Mouse (Mus musculus): ENCODE measurements around the gene Mrpl40. TPM values are rescaled to one million over a fixed set of nuclear protein-coding genes. Genes with fewer than 3 reads are reported as not detected.
A peak's percentile ranks its signal among the peaks of the same experiment; 100 is the strongest.
"Not testable (repeated sequence)": the region's sequence is repeated elsewhere in the genome, so short reads cannot be mapped to it uniquely, and the experiment has no call there.

Gene Mrpl40
- 105 and 109 TPM in 2 replicates for total RNA-seq (2017)

DNA sequence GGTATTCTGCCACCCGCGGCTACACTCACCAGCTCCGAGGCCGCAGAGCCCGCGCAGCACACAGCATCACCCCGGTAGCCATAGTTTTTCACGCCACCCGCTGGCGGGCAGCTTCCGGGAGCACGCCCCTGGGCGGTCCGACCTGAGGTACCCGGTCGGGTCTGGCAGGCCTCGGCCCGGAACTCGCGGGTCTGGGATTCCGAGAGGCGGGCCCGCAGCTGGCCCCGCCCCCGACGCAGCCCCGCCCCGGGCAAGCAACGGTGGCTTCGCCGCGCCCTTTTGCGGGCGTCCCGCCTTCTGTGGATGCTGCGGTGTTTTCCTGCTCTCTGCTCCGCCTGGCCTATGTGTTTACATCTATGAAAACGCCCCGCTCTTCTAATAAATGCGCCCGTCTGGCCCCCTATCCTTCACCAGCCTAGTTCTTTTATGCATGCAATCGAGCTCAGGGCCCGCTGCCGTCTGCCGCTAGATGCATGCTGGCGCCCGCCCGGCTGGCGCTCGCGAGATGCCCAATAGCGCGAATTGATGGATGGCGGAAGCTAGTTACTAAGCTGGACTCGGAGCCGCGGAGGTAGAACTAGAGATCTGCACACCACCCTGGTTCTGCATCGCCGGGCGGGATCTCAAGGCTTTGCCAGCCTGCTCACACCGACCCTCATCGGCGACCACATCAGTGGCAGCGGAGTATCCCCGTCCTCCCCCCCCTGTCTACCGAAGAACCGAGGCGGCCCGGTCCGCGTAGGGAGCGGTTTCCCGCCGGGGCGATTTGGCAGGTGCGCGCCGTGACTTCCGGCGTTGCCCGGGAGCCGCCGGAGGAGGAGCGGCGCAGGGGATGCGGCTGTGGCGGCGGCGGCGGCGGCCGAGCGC lies at the start of gene Mrpl40, which contains the start of gene Hira:
Gene Mrpl40, minus strand, starts transcription at position 421 of the 867 bp plus-strand sequence.
Gene Hira, plus strand, starts transcription at position 596 of the 867 bp plus-strand sequence.
- peak; percentile 78 for ATAC-seq (replicated peaks; ENCODE audit: low read depth, poor library complexity, severe bottlenecking)

DNA sequence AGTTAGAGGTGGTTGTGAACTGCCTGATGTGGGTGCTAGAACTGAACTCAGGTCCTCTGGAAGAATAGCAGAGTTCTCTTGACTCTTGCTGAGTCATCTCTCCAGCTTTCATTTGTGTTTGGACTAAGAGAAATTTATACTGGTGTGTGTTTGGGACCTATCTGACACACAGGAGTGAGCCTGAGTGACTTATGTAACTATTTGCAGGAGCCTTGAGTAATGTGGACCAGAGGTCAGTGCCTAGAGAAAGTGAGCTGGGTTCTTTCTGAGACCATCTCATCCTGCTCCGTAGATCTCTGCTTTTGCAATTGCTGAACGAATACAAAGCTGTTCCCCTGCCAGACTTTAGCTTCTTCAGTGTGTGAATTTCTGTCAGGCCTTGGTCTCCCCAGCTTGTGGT lies 45.1 kb upstream of the Mrpl40 start:
- ATAC-seq (replicated peaks; ENCODE audit: low read depth, poor library complexity, severe bottlenecking), result no peak

DNA sequence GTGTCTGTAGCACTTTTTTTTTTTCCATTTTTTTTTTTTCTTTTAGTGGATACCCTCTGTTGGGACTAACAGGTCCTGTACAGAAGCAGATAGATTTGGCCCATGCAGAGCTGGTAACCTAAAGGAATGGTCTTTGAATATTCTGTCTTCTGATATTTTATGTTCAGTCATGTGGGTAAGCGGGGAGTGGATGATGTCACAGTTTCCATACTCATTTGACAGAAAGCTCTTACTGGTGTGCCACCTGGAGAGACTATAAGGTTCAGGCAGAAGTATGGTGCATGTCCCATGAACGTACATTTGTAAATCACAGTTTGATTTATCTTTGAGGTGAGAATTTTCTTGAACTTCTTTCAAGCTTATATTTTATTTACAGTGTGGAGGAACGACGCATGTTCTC lies 39.4 kb upstream of the Mrpl40 start:
- ATAC-seq (replicated peaks; ENCODE audit: low read depth, poor library complexity, severe bottlenecking), result no peak

DNA sequence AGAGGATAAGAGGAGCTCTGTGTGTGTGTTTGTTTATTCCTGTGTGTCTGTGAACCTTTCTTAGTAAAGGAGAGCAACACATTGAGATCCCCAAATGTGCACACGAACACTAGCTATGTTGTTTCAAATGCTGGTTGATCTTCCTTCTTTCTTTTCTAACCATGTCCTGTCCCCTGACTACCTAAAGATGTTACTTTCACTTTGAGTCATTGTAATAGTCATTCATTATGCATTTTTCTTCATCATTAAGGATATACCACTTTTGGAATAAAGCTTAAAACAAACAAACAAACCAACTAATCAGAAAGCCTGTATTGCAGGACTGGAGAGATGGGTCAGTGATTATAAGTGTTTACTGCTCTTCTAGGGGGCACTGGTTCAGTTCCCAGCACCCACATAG lies 29.0 kb upstream of the Mrpl40 start:
- no peak for ATAC-seq (replicated peaks; ENCODE audit: low read depth, poor library complexity, severe bottlenecking)

DNA sequence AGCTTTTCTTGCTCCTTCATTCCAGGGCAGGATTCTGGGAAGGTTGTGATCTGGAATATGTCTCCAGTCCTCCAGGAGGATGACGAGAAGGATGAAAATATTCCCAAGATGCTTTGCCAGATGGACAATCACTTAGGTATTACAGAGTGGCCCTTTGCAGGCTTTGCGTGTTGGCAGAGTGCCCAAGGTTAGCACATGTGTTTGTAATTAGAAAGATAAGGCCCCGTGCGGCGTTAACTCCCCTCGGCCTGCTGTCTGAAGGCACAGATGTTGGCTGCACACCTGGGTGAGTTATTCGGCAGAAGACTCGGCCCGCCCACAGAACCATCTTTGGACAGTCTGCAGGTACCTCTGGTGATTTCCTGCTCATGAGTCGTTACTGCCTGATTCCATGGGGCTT lies 19.8 kb upstream of the Mrpl40 start:
- no peak for ATAC-seq (replicated peaks; ENCODE audit: low read depth, poor library complexity, severe bottlenecking)

DNA sequence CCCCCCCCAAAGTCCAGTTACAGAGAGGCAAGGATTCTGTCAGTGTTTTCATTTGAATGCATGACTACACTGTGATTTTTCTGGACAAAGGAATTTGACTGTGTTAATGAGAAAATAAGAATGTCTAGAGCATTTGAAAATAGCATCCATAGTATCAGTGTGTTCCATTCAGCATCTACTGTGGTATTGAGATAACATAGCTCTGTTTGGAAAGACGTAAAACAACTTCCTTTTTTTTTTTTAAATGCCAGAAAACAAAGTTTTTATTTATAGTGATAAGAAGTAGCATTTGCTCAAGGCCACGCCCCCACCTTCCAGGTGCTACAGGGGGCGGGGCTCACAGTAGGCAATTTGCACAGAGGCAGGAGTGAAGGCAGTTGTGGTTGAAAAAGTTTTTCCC lies 18.6 kb upstream of the Mrpl40 start:
- no peak for ATAC-seq (replicated peaks; ENCODE audit: low read depth, poor library complexity, severe bottlenecking)

DNA sequence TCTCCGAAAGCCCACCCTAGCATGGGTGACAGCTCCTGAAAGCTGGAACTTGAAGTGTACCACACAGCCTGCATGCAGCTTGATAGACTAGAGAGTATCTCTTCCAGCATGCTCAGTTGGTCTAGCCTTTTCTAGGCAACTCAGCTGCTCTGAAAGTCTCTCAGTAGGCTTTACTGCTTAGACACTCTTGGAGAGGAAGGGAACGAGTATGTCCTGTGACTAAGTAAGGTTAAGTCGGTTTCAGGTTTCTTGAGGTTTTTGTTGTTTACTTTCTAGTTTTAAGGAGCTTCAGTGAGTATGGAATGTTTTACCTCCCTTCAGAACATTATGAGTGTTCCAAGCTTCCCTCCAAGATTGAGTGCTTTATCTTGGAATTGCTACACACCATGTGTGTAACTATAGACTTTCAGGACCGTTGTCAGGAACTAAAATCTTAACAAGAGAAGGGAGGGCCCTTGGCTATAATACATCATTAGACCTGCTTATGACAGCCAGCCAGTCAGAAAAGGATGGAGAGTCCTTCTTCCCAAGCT lies 17.2 kb upstream of the Mrpl40 start:
- no peak for ATAC-seq (replicated peaks; ENCODE audit: low read depth, poor library complexity, severe bottlenecking)

DNA sequence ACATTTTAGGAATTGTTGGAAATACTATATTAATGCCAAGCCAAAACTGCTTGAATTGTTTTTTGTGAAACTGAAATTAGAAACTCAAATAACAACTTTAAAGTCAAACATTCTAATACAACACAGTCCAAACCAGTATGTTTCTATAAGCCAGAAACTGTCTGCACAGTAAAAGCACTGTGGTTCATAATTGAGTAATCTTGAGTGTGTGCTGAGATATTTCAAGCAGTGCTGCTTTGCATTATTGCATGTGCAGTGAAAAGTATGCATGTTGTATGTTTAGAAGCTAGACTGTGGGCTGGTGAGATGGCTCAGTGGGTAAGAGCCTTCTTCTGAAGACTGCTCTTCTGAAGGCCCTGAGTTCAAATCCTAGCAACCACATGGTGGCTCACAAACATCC lies 7.4 kb upstream of the Mrpl40 start:
- ATAC-seq (replicated peaks; ENCODE audit: low read depth, poor library complexity, severe bottlenecking), result no peak

DNA sequence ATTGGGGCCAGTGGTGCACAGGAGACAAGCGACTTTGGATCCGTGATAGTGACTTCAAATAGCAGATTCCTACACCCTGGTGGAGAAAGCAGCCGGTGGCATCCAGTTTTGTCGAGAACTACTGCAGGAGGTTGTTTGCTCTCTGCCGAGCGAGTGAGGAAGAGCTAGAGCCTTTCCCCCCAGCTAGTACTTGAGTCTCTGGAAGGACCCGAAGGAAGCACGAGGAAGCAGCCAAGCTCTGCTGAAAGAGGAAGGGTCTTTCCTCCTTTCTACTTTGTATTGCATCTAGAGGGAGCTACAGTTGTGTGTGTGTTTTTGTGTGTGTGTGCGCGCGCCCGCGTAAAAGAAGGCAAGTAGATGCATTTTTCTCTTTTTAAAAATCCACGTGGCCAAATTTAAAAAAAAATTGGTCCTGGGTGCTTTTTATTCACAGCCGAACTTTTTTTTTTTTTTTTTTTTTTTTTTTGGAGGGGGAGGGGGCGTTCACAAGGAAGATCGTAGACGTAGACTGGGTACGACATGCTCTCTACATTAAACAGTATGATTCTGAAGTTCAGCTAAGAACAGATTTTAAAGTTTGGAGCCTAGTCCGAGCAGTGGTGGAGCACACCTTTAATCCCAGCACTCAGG lies 1.5 kb upstream of the Mrpl40 start:
- peak; percentile 15; the same call in 1 of the 2 replicates for ATAC-seq (replicated peaks; ENCODE audit: low read depth, poor library complexity, severe bottlenecking)

DNA sequence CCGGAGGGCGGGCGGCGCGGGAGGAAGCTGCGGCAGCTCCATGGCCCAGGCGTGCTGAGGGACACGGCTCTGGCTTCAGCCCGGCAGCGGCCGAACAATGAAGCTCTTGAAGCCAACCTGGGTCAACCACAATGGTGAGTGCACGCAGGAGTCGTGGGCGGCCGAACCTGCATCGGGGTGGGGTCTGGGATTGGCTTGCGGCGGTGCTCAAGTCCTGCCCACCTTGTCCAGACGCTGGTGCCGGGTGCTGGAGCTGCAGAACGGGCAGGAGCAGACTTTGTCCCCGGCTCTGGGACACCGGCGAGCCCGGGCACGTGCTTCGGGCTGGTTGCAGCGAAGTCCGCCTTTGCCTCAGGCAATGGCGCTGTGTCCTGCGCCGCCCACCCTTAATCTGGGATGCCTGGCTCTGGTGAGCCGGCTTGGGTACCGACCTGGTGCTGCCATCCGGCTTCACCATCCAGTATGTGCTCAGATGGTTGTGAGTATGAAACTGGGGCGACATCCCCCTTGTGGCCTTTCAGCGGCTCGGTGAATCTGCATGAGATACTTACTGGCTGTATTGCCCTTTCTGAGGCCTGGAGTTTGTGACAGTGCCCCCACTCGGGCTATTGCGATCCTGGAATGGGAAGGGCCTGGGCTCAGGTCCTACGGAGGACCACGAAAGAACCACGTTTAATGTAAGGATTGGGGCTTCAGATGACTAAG lies 876 bp upstream of the Mrpl40 start:
- ATAC-seq (replicated peaks; ENCODE audit: low read depth, poor library complexity, severe bottlenecking), result peak; percentile 59

DNA sequence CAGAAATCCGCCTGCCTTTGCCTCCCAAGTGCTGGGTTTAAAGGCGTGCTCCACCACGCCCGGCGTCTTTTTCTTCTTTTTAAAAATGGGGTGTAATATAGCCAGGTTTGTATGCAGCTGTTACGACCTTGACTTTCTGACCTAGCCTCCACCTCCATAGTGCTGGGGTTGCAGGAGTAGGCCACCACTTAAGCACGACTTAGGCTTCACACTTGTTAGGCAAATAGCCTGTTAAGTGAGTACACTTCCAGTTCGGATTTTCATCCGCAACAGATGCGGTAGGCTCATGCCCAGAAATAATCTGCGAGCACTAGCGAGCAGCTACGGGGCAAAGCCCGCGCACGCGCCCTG lies 596 bp downstream of the Mrpl40 start:
- ATAC-seq (replicated peaks; ENCODE audit: low read depth, poor library complexity, severe bottlenecking), result 0 out of 2 replicates have a peak, but pooled peaks have one; percentile 0

DNA sequence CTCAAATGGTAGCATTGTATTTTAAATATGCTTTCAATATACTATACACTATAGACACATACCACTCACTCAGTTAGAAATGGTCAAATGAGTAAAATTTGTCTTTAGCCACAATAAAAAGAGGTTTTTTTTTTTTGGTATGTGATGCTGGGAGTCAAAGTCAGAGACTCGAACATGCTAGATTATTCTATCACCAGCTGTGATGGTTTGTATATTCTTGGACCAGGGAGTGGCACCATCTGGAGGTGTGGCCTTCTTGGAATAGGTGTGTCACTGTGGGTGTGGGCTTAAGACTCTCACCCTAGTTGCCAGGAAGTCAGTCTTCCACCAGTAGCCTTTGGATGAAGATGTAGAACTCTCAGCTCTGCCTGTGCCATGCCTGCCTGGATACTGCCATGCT lies 6.2 kb downstream of the Mrpl40 start:
- not testable (repeated sequence) for ATAC-seq (replicated peaks; ENCODE audit: low read depth, poor library complexity, severe bottlenecking)

DNA sequence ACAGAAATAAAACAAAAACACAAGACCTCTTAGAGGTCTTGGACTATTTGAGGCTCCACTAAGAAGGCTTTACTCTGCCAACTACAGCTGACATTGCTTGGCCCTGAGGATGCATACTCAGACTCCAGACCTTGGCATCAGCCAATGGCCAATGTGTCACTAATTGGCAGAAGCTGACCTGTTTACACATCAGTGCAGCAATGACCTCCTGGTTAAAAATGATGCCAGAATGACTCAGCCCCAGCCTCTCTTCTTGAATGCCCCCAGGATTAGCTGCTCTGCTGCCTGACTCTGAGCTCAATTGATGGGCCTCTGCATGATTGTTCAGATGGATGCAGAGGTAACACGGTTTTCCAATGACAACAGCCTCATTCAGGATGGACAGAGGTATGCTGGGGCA lies 16.5 kb downstream of the Mrpl40 start:
- ATAC-seq (replicated peaks; ENCODE audit: low read depth, poor library complexity, severe bottlenecking), result no peak

DNA sequence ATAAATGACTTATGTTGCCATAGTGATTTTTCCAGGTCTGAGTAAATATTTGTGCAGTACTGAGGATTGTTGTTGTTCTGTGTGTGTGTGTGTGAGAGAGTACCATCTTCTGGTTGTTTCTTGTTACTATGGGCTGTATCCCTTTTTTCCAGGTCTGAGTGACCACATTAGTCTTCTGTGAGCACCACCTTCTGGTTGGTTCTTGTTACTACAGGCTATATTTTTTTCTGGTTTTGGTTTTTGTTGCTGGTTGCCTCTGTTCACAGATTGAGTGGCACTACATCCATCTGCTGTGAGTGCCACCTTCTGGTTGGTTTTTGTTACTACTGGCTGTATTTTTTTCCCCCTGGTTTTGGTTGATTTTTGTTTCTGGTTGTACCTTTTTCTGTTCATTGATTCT lies 18.1 kb downstream of the Mrpl40 start:
- ATAC-seq (replicated peaks; ENCODE audit: low read depth, poor library complexity, severe bottlenecking), result peak; percentile 83

DNA sequence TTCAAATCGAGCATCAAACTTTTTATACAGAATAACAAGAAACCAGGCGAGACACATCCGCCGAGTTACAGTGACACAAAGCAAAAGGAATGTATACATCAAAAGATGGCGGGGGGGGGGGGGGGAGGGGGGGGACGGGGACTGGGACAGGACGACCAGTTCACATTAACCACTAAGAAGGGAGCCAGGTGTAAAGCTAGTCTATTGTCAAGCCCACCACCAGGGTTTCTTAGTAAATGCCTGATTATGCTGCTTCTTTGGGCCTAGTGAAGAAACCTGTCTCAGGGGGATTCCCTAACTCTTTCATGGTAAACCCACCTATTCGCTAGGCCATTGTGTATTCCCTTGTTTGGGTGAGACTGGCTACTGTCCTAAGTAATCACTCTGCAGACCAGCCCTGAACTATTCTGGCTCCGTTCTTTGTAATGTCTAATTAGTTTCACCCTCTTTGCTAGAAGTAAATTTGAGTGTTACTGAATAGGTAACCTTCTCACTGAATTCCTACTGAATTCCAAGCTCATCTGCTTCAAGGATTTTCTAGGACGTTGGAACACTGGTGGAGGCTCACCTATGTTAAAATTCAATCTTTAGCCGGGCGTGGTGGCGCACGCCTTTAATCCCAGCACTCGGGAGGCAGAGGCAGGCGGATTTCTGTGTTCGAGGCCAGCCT lies 27.0 kb downstream of the Mrpl40 start:
- not testable (repeated sequence) for ATAC-seq (replicated peaks; ENCODE audit: low read depth, poor library complexity, severe bottlenecking)

DNA sequence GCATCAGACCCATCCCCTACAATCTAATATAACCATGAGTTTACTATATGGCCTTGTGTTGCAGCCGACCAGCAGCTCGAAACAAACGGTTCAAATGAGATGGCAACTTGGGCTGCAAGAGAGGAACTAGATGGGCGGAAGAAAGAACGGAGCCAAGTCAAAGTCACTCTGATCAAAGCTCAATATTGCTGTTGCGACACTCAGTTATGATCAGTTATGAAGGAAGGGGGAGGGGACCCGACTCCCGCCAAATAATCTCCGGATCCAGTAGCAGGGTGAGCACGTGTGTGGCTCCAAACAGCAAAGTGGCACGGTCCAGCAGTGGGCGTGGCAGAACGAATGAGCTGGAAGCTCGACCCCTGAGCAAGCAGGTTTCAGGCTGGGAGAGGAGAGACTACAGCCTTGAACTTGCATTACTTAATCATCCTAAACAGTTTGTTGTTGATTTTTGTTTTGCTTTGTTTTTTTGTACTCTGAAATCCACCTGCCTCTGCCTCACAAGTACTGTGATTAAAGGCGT lies 30.3 kb downstream of the Mrpl40 start:
- ATAC-seq (replicated peaks; ENCODE audit: low read depth, poor library complexity, severe bottlenecking), result no peak

DNA sequence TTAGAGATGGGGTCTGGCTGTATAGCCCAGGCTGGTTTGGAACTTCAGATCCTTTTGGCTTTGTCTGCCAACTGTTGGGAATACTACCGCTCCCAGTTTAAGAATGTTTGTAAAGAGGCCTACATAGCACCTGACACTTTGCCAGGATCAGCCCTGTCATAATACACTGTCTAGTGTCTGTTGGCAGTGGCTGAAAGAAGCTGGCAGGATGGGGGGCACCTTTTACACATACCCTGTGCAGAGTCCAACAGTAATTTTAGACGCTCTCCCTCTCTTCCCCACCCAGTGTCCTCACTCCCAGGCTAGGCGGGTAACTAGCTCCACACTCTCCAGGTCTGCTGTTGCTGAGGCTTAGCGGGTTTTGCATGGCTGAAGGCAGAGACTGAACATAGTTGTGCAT lies 38.3 kb downstream of the Mrpl40 start:
- ATAC-seq (replicated peaks; ENCODE audit: low read depth, poor library complexity, severe bottlenecking), result no peak

DNA sequence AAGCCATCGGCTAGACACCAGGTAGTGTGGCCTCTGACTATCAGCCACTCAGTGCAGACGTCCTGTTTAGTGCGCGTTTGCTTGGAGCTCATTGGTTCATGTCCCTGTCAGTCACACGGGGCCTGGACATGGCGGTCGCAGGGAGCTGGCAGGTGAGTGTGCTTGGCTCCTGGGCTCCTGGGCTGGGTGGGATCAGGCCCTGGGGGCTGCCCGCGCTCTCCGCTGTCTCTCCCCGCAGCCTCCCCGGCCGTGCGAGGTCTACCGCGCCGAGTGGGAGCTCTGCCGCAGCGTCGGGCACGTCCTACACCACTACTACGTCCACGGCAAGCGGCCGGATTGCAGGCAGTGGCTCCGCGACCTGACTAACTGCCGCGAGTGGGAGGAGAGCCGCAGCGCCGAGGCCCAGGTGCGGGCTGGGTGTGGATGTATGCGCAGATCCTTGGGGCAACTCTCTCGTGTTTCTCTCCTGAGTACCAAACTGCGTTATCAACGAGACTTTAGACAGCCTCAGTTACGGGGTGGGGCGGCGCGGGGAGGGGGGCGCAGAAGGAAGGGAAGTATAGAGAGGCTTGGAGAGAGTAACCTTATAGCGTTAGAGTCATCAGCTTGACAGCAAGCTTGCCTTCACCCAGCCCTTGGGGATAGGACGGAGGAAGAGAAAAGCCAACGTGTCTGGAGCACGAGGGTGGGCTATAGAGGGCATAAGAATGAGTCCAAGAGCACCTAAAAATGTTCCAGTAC lies 40.0 kb downstream of the Mrpl40 start, which contains the start of the genes 2510002D24Rik and Gm28539:
Gene 2510002D24Rik, plus strand, starts transcription at position 111 of the 741 bp plus-strand sequence.
Gene Gm28539, plus strand, starts transcription at position 117 of the 741 bp plus-strand sequence.
- peak; percentile 97 for ATAC-seq (replicated peaks; ENCODE audit: low read depth, poor library complexity, severe bottlenecking)

DNA sequence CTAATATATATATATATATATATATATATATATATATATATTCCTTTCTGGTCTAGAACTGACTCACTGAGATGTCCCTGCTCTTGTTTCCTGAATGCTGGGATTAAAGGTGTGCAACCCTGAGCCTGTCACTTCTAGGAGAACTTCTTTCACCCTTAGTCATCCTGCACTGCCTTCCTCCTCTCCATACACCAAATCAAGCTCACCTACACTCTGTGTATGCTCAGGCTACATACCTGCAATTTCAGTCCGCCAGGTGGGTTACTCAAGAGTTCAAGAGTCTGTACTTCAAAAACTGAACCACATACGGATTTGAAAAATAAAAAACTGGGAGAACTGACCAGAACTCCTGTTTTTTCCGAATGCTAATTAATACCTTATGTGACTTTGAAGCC lies 40.6 kb downstream of the Mrpl40 start:
- ATAC-seq (replicated peaks; ENCODE audit: low read depth, poor library complexity, severe bottlenecking), result no peak

Data from common myeloid progenitor, adult 5-6 weeks (primary cell).